Mouse (Mus musculus) bone marrow, adult 2 months (tissue): ENCODE results near the gene Eef1a2.

Experiments used
- CTCF ChIP-seq: fragments of 200-500 bp; IDR thresholded peaks from 2 replicates; pipeline ENCODE4 v1.5.1; 2011; ENCODE audit warnings: low read length, control low read depth; ENCODE audit not compliant: control insufficient read depth, insufficient read depth
- POLR2A ChIP-seq: fragments of 200-500 bp; IDR thresholded peaks from 2 replicates; pipeline ENCODE4 v1.6.1; 2011; ENCODE audit warnings: low read depth, mild to moderate bottlenecking, control low read depth, low read length, borderline replicate concordance; ENCODE audit not compliant: control insufficient read depth

GRCm38 (mm10) chr2:181202886-181203285 lies 46.1 kb upstream of the Eef1a2 start:
- no peak for TF ChIP-seq POLR2A
- TF ChIP-seq CTCF = no peak
